Mouse (Mus musculus) lung, embryonic 15.5 days (tissue): ENCODE data around the gene Wbp11. TPM values are rescaled to one million over a fixed set of nuclear protein-coding genes. Genes with fewer than 3 reads are reported as not detected.
"Not testable (repeated sequence)": the region's sequence is repeated elsewhere in the genome, so short reads cannot be mapped to it uniquely, and the experiment has no call there.

Source experiments
- ATAC-seq: fragments of 200-750 bp; cut with Nextera tagmentation; 2 replicates; pipeline ENCODE4 v1.8.0; 2017; ENCODE audit warnings: moderate number of reproducible peaks, borderline replicate concordance; ENCODE audit not compliant: low FRiP score, low TSS enrichment; ENCODE audit errors: extremely low read depth
- H3K27ac ChIP-seq: fragments of 300-500 bp; sonication (generic); 2 replicates; pipeline ENCODE4 v1.5.1; 2015; ENCODE audit warnings: moderate library complexity, mild to moderate bottlenecking, inconsistent platforms
- H3K27me3 ChIP-seq: fragments of 300-500 bp; sonication (generic); 2 replicates; pipeline ENCODE4 v1.6.1; 2015; ENCODE audit warnings: inconsistent platforms
- H3K36me3 ChIP-seq: fragments of 300-500 bp; sonication (generic); 2 replicates; pipeline ENCODE4 v1.6.1; 2015; ENCODE audit warnings: inconsistent platforms
- H3K4me1 ChIP-seq: fragments of 300-500 bp; sonication (generic); 2 replicates; pipeline ENCODE4 v1.6.1; 2015; ENCODE audit warnings: inconsistent platforms
- H3K4me2 ChIP-seq: fragments of 300-500 bp; sonication (generic); 2 replicates; pipeline ENCODE4 v1.6.1; 2015; ENCODE audit warnings: inconsistent platforms, mild to moderate bottlenecking, moderate library complexity
- H3K4me3 ChIP-seq: fragments of 300-500 bp; sonication (generic); 2 replicates; pipeline ENCODE4 v1.5.1; 2015; ENCODE audit warnings: mild to moderate bottlenecking, inconsistent platforms
- H3K9ac ChIP-seq: fragments of 300-500 bp; sonication (generic); 2 replicates; pipeline ENCODE4 v1.6.1; 2015; ENCODE audit warnings: inconsistent platforms
- H3K9me3 ChIP-seq: fragments of 300-500 bp; sonication (generic); 2 replicates; pipeline ENCODE4 v1.6.1; 2016; ENCODE audit warnings: inconsistent platforms
- WGBS: fragments of 180-500 bp; shearing (Covaris S2); methylation state at CpG from one replicate; pipeline ENCODE4 v1.1.7; 2015; 5-methylcytosine and 5-hydroxymethylcytosine counted together
- polyA plus RNA-seq: library from polyadenylated mRNA; unstranded; fragments of >200 nt; fragmentation: Nextera tagmentation; extraction: Ambion mirVana; gene quantifications from 2 replicates; pipeline ENCODE4 v1.2.1, GENCODE M21; 2015

The Wbp11 gene
- polyA plus RNA-seq, 1 experiment from 2014 or later = 101 TPM

DNA sequence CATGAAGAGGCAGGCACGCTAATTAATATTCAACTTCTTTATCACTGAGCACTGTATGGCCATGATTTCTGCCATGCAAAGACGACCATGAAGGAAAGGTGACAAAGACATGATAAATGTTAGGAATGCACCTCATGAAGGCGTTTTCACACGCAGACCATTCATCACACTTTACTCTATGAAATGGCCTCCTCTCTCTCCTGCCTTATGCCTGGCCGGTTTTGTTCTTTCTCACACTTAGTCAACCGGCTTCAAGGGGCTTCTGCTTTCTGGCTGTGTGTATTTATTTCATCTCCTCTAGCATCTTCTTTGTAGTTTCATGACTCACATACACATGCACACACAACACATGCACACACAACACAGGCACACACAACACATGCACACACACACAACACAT lies 26.8 kb downstream of the Wbp11 start:
- peaks cover 18% of the 10 kb centered on the region for H3K4me1 ChIP-seq
- no peak overlapping the region for H3K4me2 ChIP-seq
- H3K27me3 ChIP-seq = no peaks in the 10 kb centered on the region
- no peaks in the 10 kb centered on the region for H3K36me3 ChIP-seq
- no peak overlapping the region for H3K27ac ChIP-seq
- no peak overlapping the region for H3K9ac ChIP-seq
- 63% methylated on average over 6 of the region's 6 CpGs for WGBS
- no peak overlapping the region for H3K4me3 ChIP-seq
- no peaks in the 10 kb centered on the region for H3K9me3 ChIP-seq
- no peak for ATAC-seq

DNA sequence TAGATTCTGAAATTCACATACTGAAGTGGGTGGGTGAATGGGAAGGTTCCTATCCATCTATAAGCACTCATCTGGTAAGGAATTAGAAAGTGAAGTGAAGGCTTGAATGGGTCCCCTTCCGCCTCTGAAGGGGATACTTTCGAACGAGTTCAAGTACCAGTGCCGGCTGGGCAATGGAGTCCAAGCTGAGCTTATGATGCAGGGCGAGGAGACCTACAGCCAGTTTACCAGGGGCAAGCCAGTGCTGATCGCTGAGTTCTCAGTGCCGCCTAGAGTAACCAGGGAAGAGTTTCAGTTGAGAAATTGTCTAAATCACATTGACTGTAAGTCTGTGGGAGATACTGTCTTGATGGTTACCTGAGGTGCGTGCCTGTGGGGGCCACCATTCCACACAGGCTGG lies 27.3 kb downstream of the Wbp11 start:
- Histone ChIP-seq H3K27me3 (no peaks in the 10 kb centered on the region), H3K9me3 (no peaks in the 10 kb centered on the region), H3K4me2 (no peak overlapping the region), H3K27ac (no peak overlapping the region), H3K4me1 (peaks cover 18% of the 10 kb centered on the region), H3K9ac (no peak overlapping the region), H3K4me3 (no peak overlapping the region), H3K36me3 (no peaks in the 10 kb centered on the region)
- ATAC-seq = no peak
- WGBS = 77% methylated on average over 8 of the region's 8 CpGs

DNA sequence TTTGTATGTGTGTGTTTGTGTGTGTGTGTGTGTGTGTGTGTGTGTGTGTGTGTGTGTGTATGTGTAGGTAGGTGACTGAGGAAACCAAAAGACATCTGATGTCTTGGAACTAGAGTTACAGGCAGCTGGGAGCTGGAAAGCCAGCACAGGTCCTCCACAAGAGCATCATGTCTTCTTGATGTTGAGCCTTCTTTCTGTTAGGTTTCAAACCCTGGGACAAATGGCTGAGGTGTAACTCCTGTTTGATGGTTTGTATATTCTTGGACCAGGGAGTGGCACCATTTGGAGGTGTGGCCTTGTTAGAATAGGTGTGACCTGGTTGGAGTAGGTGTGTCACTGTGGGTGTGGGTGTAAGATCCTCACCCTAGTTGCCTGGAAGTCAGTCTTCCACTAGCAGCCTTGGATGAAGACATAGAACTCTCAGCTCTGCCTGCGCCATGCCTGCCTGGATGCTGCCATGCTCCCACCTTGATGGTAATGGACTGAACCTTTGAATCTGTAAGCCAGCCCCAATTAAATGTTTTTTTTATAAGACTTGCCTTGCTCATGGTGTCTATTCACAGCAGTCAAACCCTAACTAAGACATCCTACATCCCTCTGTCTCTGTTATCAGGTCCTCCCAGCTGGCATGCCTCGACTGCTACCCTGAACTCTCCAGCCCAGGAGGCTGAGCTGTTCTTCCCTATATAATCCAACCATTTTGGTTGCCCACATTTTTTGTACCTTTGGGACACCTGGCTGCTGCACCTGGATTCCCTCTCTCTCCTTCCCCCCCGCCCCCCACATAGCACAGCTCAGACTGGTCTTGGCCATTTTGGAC lies 29.9 kb downstream of the Wbp11 start:
- H3K4me1 ChIP-seq = peaks cover 14% of the 10 kb centered on the region
- not testable (repeated sequence) for ATAC-seq, H3K9me3 ChIP-seq, H3K9ac ChIP-seq, H3K27me3 ChIP-seq, H3K27ac ChIP-seq, H3K4me2 ChIP-seq, H3K4me3 ChIP-seq, H3K36me3 ChIP-seq
- WGBS = 78% methylated on average over 3 of the region's 3 CpGs

DNA sequence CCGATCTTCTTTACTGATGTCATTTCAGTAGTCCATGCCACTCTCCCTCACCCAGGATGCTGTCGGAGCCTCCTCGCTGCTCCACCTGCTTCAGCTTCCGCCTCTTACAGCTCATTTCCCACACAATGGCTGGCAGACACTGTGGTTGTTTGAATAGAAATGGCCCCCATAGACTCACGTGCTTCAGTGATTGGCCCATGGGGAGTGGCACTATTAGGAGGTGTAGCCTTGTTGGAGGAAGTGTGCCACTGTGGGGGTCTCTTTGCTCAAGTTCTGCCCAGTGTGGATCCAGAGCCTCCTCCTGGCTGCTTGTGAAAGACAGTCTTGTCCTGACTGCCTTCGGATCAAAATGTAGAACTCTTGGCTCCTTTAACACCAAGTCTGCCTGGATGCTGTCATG lies 32.2 kb downstream of the Wbp11 start:
- no peak overlapping the region for H3K9ac ChIP-seq

DNA sequence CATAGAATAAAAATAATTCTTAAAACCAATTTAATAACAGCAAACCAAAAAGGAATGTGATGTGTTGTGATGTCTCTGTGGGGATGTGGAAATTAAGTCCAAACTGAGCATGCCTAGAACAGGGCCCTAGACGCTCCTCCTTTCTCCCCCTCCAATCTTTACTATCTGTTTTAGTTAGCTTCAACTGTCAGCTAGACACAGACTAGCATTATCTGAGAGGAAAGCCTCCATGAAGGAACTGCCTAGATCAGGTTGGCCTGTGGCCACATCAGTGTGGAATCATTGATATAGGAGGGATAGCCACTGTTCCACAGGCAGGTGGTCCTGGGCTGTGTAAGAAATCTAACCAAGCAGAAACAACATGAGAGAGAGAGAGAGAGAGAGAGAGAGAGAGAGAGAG lies 32.9 kb downstream of the Wbp11 start:
- H3K9ac ChIP-seq = no peak overlapping the region
- H3K4me1 ChIP-seq = peaks cover 18% of the 10 kb centered on the region
- no peaks in the 10 kb centered on the region for H3K9me3 ChIP-seq
- no peaks in the 10 kb centered on the region for H3K27me3 ChIP-seq
- ATAC-seq = no peak
- no peaks in the 10 kb centered on the region for H3K36me3 ChIP-seq
- WGBS = 42% methylated on average over 1 of the region's 1 CpGs
- H3K4me2 ChIP-seq = no peak overlapping the region
- H3K4me3 ChIP-seq = no peak overlapping the region
- H3K27ac ChIP-seq = no peak overlapping the region

More for the DNA sequence above, 32.2 kb downstream of the Wbp11 start:
- Histone ChIP-seq H3K4me1 (peaks cover 18% of the 10 kb centered on the region), H3K36me3 (no peaks in the 10 kb centered on the region), H3K27ac (no peak overlapping the region), H3K4me3 (no peak overlapping the region), H3K9me3 (no peaks in the 10 kb centered on the region), H3K4me2 (no peak overlapping the region), H3K27me3 (no peaks in the 10 kb centered on the region)
- no peak for ATAC-seq
- WGBS = 55% methylated on average over 6 of the region's 6 CpGs

DNA sequence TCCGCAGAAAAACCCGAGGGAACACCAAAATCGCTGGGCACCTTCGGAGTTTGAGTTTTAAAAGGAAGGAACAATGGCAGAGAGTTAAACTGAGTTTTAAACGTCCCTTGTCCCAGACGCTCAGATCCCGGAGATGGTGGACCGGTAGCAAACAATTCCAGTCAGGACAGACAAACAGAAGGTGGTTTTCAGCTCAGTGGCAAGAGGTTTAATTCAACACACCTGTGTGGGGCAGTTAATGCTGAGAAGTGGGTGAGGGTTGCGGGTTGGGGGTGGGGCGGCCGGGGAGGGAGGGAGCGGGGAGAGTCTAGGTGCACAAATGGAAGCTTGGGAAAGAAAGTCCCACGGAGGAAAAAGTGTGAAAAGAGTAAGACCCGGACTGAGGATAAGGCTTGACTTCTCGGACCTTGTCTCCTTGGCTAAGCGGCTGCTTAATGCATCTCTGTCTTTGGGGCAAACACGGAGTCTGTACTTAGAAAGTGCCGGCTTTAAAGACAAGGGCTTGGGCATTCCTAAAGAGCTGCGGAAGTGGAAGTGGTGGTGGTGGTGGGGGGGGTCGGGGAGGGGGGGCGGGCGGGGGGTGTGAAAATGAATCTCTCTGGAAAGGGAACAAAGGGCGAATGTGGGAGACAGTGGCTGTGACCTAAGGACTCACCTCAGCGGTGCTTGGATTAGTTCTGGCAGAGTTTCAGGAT lies 34.1 kb downstream of the Wbp11 start:
- no peak overlapping the region for H3K27ac ChIP-seq
- WGBS = under 1% methylated on average over 24 of the region's 24 CpGs
- H3K27me3 ChIP-seq = no peaks in the 10 kb centered on the region
- H3K36me3 ChIP-seq = no peaks in the 10 kb centered on the region
- peak overlapping the region; percentile 37 for H3K9ac ChIP-seq
- no peak for ATAC-seq
- no peaks in the 10 kb centered on the region for H3K9me3 ChIP-seq
- H3K4me2 ChIP-seq = peak overlapping the region; percentile 83
- peak overlapping the region; percentile 42 for H3K4me3 ChIP-seq
- peaks cover 23% of the 10 kb centered on the region for H3K4me1 ChIP-seq

DNA sequence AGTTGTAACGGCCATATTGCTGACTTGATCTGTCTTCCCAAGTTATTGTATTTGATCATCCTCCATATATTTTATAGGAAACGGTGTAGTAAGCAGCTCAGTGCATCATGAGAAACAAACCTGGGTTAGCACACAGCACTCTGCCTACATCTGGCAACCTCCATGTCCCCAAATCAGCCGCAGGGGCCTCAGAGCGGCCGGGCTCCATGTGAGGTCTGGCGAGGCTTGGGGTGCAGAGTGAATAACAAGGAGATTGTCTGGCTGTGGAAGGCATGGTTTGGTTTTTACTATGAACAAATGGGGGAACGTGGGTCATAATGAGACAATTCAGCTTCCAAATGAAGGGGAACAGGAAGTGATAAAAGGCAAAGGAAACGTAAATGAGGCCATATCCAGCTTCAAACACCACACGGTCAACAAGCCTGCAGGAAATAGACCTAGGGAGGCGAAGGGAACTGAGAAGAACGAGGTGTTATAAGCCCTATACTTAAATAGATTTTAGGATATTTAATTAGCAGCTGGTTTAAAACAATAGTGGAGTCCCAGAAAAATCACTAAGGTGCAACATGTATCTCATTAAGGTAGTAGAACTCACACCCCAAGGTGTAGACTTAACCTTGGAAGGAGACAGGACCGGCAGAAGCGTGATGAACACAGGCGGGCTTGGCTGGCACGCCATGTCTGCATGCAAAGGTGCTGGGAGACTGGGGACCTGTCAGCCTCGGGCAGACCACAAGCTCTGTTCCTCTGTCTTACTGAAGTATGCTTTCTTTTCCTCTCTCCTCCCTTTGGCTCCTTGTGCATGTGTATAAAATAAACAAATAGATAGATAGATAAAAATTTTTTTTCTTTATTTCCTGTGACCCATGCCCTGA lies 34.9 kb downstream of the Wbp11 start:
- 25% methylated on average over 16 of the region's 16 CpGs for WGBS
- ATAC-seq = no peak
- peak overlapping the region; percentile 42 for H3K4me3 ChIP-seq
- no peak overlapping the region for H3K27ac ChIP-seq
- peaks cover 26% of the 10 kb centered on the region for H3K4me1 ChIP-seq
- no peaks in the 10 kb centered on the region for H3K9me3 ChIP-seq
- peak overlapping the region; percentile 83 for H3K4me2 ChIP-seq
- peak overlapping the region; percentile 37; the same call in 1 of the 2 replicates for H3K9ac ChIP-seq
- no peaks in the 10 kb centered on the region for H3K27me3 ChIP-seq
- H3K36me3 ChIP-seq = no peaks in the 10 kb centered on the region

DNA sequence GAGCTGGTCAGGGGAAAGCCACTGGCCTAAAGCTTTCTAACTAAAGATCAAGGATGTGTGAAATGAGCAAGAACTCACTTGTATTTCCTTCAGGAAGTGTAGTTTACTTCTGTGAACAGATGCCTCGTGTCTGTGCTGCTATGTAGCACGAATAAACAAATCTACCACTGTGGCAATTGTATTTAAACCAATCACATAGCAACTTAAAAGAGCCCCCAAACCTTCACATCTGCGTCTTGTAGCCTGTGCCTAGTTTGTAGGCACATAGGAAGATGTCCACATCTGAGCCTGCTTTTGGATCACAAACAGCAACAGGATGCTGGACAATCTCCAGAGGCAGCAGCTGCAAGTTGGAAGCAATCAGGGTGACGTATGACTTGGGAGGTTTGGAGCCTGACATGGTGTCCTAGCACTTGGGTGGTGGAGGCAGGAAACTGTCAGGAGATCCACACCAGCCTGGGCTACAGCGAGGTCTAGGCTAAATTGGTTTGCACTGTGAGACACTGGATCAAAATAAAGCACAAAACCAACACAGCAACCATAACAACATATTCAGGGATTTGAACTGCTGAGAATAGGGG lies 38.6 kb downstream of the Wbp11 start:
- no peaks in the 10 kb centered on the region for H3K36me3 ChIP-seq
- peak; percentile 94 for ATAC-seq
- H3K4me1 ChIP-seq = peaks cover 26% of the 10 kb centered on the region
- H3K27me3 ChIP-seq = no peaks in the 10 kb centered on the region
- H3K4me2 ChIP-seq = no peak overlapping the region
- no peaks in the 10 kb centered on the region for H3K9me3 ChIP-seq
- H3K27ac ChIP-seq = peak overlapping the region; percentile 86
- no peak overlapping the region for H3K9ac ChIP-seq
- no peak overlapping the region for H3K4me3 ChIP-seq
- WGBS = 25% methylated on average over 5 of the region's 5 CpGs

DNA sequence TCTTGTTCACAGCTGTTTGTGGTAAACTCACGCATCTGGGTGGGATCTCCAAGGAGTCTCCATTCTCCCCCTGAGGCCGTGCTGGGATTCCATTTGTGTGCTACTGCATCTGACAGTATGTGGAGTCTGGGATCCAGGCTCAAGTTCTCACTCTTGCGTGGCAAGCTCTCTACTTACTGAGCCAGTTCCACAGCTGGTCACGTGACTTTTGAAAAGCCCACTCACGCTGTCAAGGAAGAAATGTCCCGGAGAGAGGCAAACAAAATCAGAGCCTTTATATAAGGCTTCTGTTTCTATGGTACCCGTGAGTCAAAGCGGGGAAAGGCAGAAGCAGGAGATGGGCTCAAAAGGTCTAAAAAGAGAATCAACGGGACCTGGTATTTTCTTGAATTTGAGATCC lies 45.3 kb downstream of the Wbp11 start:
- WGBS = 62% methylated on average over 9 of the region's 9 CpGs
- Histone ChIP-seq H3K27ac (no peak overlapping the region), H3K4me2 (no peak overlapping the region), H3K36me3 (no peaks in the 10 kb centered on the region), H3K9me3 (no peaks in the 10 kb centered on the region), H3K4me3 (no peak overlapping the region), H3K9ac (no peak overlapping the region), H3K27me3 (no peaks in the 10 kb centered on the region), H3K4me1 (no peaks in the 10 kb centered on the region; the same call in 1 of the 2 replicates)
- no peak for ATAC-seq

DNA sequence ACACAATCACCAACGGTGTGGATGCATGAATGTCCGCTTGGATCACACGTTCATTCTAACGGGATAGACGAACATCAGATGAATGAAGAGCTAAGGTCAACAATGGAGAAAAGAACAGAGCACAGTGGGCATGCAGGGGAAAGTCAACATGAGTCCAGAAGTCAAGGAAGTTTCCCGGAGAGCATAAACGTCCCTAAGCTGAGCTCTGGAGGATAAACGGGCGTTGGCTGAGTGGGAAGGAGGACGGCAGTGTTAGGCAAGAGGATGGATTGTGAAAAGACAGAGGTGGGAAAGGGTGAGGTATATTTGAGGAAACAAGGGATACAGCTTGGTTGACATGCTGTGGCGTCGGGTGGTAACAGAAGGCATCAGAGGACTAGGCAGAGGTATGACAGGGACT lies 45.9 kb downstream of the Wbp11 start:
- H3K4me3 ChIP-seq = no peak overlapping the region
- H3K4me1 ChIP-seq = no peaks in the 10 kb centered on the region; the same call in 1 of the 2 replicates
- no peak overlapping the region for H3K4me2 ChIP-seq
- no peak overlapping the region for H3K27ac ChIP-seq
- H3K9me3 ChIP-seq = no peaks in the 10 kb centered on the region
- no peaks in the 10 kb centered on the region for H3K27me3 ChIP-seq
- ATAC-seq = no peak
- H3K9ac ChIP-seq = no peak overlapping the region
- H3K36me3 ChIP-seq = no peaks in the 10 kb centered on the region
- WGBS = 75% methylated on average over 12 of the region's 12 CpGs

DNA sequence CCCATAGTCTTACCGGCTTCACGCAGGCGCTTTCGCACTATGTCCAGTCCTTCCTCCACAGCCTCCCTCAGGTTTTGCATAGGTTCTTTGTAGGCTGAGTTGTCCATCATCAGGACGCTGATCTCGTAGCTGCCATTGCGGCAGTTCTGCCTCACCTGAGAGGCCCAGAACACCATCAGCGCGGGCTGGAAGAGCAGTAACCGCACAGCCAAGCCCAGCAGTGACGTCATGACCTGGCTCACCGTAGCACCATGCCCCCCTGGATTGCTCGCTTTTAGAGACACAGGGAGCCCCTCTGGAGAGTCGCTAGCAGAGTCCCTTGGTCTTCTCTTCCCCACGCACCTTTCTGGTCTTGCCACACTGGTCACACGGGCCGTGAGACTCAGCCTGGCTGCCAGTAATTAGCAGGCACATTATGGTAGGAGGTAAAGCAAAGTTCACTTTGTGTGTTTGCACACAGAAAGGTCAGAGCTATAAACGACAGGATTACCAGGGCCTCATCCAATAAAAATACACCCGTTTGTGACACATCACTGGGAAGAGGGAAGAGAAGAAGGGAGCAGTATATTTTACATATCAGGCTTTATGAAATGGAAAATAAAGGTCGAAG lies 46.6 kb downstream of the Wbp11 start, which contains the start of gene Gucy2c:
Gene Gucy2c, minus strand, starts transcription at position 389 of the 610 bp plus-strand sequence.
- Histone ChIP-seq H3K4me1 (no peaks in the 10 kb centered on the region; the same call in 1 of the 2 replicates), H3K9ac (no peak within 1 kb of the TSS), H3K4me2 (no peak within 1 kb of the TSS), H3K9me3 (no peaks in the 10 kb centered on the region), H3K36me3 (no peaks in the 10 kb centered on the region), H3K27me3 (no peaks in the 10 kb centered on the region), H3K4me3 (no peak within 1 kb of the TSS), H3K27ac (no peak within 1 kb of the TSS)
- WGBS = 76% methylated on average over 20 of the region's 20 CpGs
- no peak for ATAC-seq
